Comparison of ENCODE assay signal across 9 mouse cellular contexts in the genomic region with DNA sequence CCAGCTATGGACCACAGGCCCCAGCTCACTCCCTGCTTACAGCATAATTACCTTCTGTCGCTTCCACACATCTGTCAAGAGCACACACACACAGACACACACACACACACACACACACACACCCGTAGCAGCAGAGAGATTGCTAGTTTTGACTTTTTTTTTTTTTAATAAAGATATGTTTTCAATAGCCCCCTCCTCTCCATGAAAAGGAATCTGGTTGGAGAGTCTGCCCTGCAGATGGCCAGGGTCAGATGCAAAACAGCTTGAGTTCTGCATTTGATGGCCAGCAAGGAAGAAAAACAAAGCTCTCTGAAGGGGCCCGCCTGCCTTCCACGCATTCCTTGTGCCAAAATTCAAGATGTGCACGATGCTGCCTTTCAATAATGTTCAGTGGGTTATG.
DNase-seq lines count a peak whose midpoint lies in the region; ATAC-seq lines count a peak whose summit lies in the region.
"Had no signal": no experiment of that assay in that cellular context is flagged by ENCODE, and none has a peak within 500 bp of the region (broad histone marks: within the 10 kb centered on the region; RNA-seq: fewer than 3 reads in every experiment).

No protein-coding gene starts in this region.

- DNase-seq in left cerebral cortex, postnatal 4 days: peak; percentile 51
- DNase-seq in left cerebral cortex, postnatal 36 days (ENCODE audit: low spot score in 2 of 2): no peak
- peak; percentile 75 to 78 for DNase-seq in cerebellum, postnatal 10 days
- DNase-seq in limb, embryonic 11.5 days (ENCODE audit: low spot score): peak; percentile 73
- DNase-seq in frontal cortex, postnatal 10 days (ENCODE audit: low spot score in 2 of 2): no peak
- no peak for DNase-seq in frontal cortex, postnatal 36 days (ENCODE audit: low spot score in 2 of 2)
- DNase-seq in gastrocnemius, postnatal 25 days: no peak
- DNase-seq: liver had no signal

- H3K4me1 ChIP-seq in embryonic facial prominence, embryonic 12.5 days: peaks cover 15% of the 10 kb centered on the region
- peaks cover 9% of the 10 kb centered on the region for H3K4me1 ChIP-seq in limb, embryonic 11.5 days (ENCODE audit: control insufficient read depth, insufficient read depth, low read length)

- no peak for ATAC-seq in embryonic facial prominence, embryonic 12.5 days (ENCODE audit: insufficient number of reproducible peaks, insufficient read depth, low FRiP score, low TSS enrichment)
- no peak for ATAC-seq in limb, embryonic 11.5 days (ENCODE audit: insufficient number of reproducible peaks, low FRiP score, low TSS enrichment, low read depth)

- intact Hi-C loops in left cerebral cortex, postnatal 4 days (cut with DNase I): loop anchor here (10.0 kb wide), 1 partner anchor 1765 kb away; no protein-coding TSS in a partner anchor
- intact Hi-C loops in left cerebral cortex, postnatal 36 days (cut with DNase I): loop anchor here (10.0 kb wide), 2 partner anchors 195 to 1455 kb away; a partner anchor contains a TSS

- no peak overlapping the region for H3K4me2 ChIP-seq in embryonic facial prominence, embryonic 12.5 days (replicated peaks)
- H3K4me2 ChIP-seq in limb, embryonic 11.5 days (ENCODE audit: low read depth, severe bottlenecking): no peak overlapping the region

- no peaks in the 10 kb centered on the region for H3K36me3 ChIP-seq in embryonic facial prominence, embryonic 12.5 days
- no peaks in the 10 kb centered on the region for H3K36me3 ChIP-seq in limb, embryonic 11.5 days (ENCODE audit: control insufficient read depth, insufficient read depth, low read length)

- 4% methylated on average over 5 of the region's 5 CpGs for WGBS in embryonic facial prominence, embryonic 12.5 days
- 1% methylated on average over 5 of the region's 5 CpGs for WGBS in limb, embryonic 11.5 days

- H3K27ac ChIP-seq in embryonic facial prominence, embryonic 12.5 days: 0 out of 2 replicates have a peak overlapping the region, but pooled peaks have one; percentile 47
- H3K27ac ChIP-seq in limb, embryonic 11.5 days (replicated peaks; ENCODE audit: low read depth, low read length): peak overlapping the region; percentile 76

- H3K9me3 ChIP-seq in embryonic facial prominence, embryonic 12.5 days: no peaks in the 10 kb centered on the region
- H3K9me3 ChIP-seq in limb, embryonic 11.5 days (ENCODE audit: control insufficient read depth, low read length): no peaks in the 10 kb centered on the region

- H3K4me3 ChIP-seq in embryonic facial prominence, embryonic 12.5 days: no peak overlapping the region
- no peak overlapping the region for H3K4me3 ChIP-seq in limb, embryonic 11.5 days (ENCODE audit: low read depth, low read length)

- H3K27me3 ChIP-seq in embryonic facial prominence, embryonic 12.5 days: no peaks in the 10 kb centered on the region
- H3K27me3 ChIP-seq in limb, embryonic 11.5 days (ENCODE audit: control insufficient read depth, insufficient read depth, low read length): no peaks in the 10 kb centered on the region

- no peak overlapping the region for H3K9ac ChIP-seq in embryonic facial prominence, embryonic 12.5 days
- H3K9ac ChIP-seq in limb, embryonic 11.5 days (ENCODE audit: low read length): no peak overlapping the region

Comparison
In these comparisons a context has a peak if more than half of its experiments do, and no peak if none do; other contexts are left out.
1. DNase-seq: peak in left cerebral cortex, postnatal 4 days (single experiment), cerebellum, postnatal 10 days (2 of 2) and limb, embryonic 11.5 days (single experiment); none in left cerebral cortex, postnatal 36 days (0 of 2), frontal cortex, postnatal 10 days (0 of 2), frontal cortex, postnatal 36 days (0 of 2) and gastrocnemius, postnatal 25 days (single experiment).